Mouse (Mus musculus) small intestine, adult 2 months (tissue): ENCODE data around the gene Clec3b.

Experiments
- CTCF ChIP-seq: fragments of 200-500 bp; IDR thresholded peaks from 2 replicates; pipeline ENCODE4 v1.5.1; 2012; ENCODE audit warnings: low read depth, mild to moderate bottlenecking, control low read depth, inconsistent platforms, low read length, moderate library complexity, mixed read lengths; ENCODE audit not compliant: insufficient replicate concordance, insufficient read length; ENCODE audit errors: extremely low read depth
- POLR2A ChIP-seq: fragments of 200-500 bp; IDR thresholded peaks from 2 replicates; pipeline ENCODE4 v1.6.1; 2012; ENCODE audit warnings: low read depth, mild to moderate bottlenecking, control low read depth, inconsistent platforms, low read length, moderate library complexity

DNA sequence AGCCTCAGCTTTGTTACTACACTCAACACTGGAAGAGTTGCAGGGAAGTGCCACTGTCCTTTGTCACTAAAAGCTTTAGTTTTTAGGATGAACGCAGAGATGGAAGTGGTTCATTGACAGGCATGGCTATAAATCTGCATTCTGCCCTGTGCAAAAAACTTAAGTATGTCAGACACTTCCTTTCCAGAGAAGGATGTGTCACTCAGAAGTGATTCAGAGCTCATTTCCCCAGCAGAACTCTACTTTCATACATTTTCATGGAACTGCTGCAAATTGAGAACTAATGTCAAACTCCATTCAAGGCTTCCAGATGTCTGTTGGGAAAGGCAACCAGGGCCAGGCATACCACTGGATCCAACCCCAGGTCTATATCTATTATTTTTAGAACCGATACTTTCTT is 37.5 kb downstream of the Clec3b start:
- TF ChIP-seq POLR2A (no peak), CTCF (no peak)
